Mouse (Mus musculus): ENCODE data around the gene Foxred2. TPM values are rescaled to one million over a fixed set of nuclear protein-coding genes. Genes with fewer than 3 reads are reported as not detected.
A peak's percentile ranks its signal among the peaks of the same experiment; 100 is the strongest.

Gene Foxred2
- polyA plus RNA-seq, 1 experiment from 2014 or later: 7.5 TPM

GRCm38 (mm10) chr15:77969940-77970469 is 13.5 kb upstream of the Foxred2 start:
- 4% methylated on average over 15 of the region's 15 CpGs for WGBS
- Histone ChIP-seq H3K27me3 (0 out of 2 replicates have a peak, but pooled peaks cover 3% of the 10 kb centered on the region), H3K4me3 (replicated peaks) (peak overlapping the region; percentile 92), H3K27ac (peak overlapping the region; percentile 99), H3K4me2 (peak overlapping the region; percentile 95), H3K4me1 (peaks cover 23% of the 10 kb centered on the region), H3K9me3 (no peaks in the 10 kb centered on the region), H3K9ac (peak overlapping the region; percentile 97), H3K36me3 (replicated peaks) (peaks cover 38% of the 10 kb centered on the region)
- peak; percentile 18; the same call in 1 of the 2 replicates for ATAC-seq (ENCODE audit: low FRiP score)

- Histone ChIP-seq H3K9ac (no peak overlapping the region), H3K9me3 (no peaks in the 10 kb centered on the region), H3K27me3 (no peaks in the 10 kb centered on the region), H3K4me3 (replicated peaks) (no peak overlapping the region), H3K4me2 (no peak overlapping the region), H3K27ac (no peak overlapping the region), H3K4me1 (peaks cover 15% of the 10 kb centered on the region), H3K36me3 (replicated peaks) (peaks cover 86% of the 10 kb centered on the region)
- WGBS: 86% methylated on average over 9 of the region's 9 CpGs
- no peak for ATAC-seq (ENCODE audit: low FRiP score)
Observed at GRCm38 (mm10) chr15:77965117-77965528, 8.6 kb upstream of the Foxred2 start.

- 0 out of 2 replicates have a peak, but pooled peaks cover 5% of the 10 kb centered on the region for H3K27me3 ChIP-seq
- H3K36me3 ChIP-seq (replicated peaks): peaks cover 95% of the 10 kb centered on the region
- H3K27ac ChIP-seq: no peak overlapping the region
- no peaks in the 10 kb centered on the region for H3K9me3 ChIP-seq
- H3K4me3 ChIP-seq (replicated peaks): no peak overlapping the region
- H3K4me1 ChIP-seq: peaks cover under 1% of the 10 kb centered on the region; the same call in 1 of the 2 replicates
- H3K4me2 ChIP-seq: no peak overlapping the region
- no peak for ATAC-seq (ENCODE audit: low FRiP score)
- WGBS: 96% methylated on average over 5 of the region's 5 CpGs
- H3K9ac ChIP-seq: no peak overlapping the region
Observed at GRCm38 (mm10) chr15:77962447-77962846, 5.9 kb upstream of the Foxred2 start.

- no peak overlapping the region for H3K27ac ChIP-seq
- no peaks in the 10 kb centered on the region for H3K9me3 ChIP-seq
- WGBS: 91% methylated on average over 6 of the region's 6 CpGs
- H3K4me2 ChIP-seq: no peak overlapping the region
- peaks cover 77% of the 10 kb centered on the region for H3K36me3 ChIP-seq (replicated peaks)
- ATAC-seq (ENCODE audit: low FRiP score): no peak
- H3K4me1 ChIP-seq: peaks cover 17% of the 10 kb centered on the region
- peaks cover 8% of the 10 kb centered on the region; the same call in 1 of the 2 replicates for H3K27me3 ChIP-seq
- H3K9ac ChIP-seq: no peak overlapping the region
- no peak overlapping the region for H3K4me3 ChIP-seq (replicated peaks)
Observed at GRCm38 (mm10) chr15:77960693-77961092, 4.2 kb upstream of the Foxred2 start.

- Histone ChIP-seq H3K4me2 (no peak overlapping the region), H3K9ac (no peak overlapping the region), H3K27me3 (peaks cover 14% of the 10 kb centered on the region), H3K4me3 (replicated peaks) (no peak overlapping the region), H3K9me3 (no peaks in the 10 kb centered on the region), H3K27ac (no peak overlapping the region), H3K36me3 (replicated peaks) (peaks cover 51% of the 10 kb centered on the region), H3K4me1 (peaks cover 24% of the 10 kb centered on the region)
- ATAC-seq (ENCODE audit: low FRiP score): no peak
- whole genome bisulfite sequencing: 68% methylated on average over 3 of the region's 3 CpGs
Observed at GRCm38 (mm10) chr15:77958071-77958470, 1.5 kb upstream of the Foxred2 start.

- Histone ChIP-seq H3K36me3 (replicated peaks) (peaks cover 50% of the 10 kb centered on the region), H3K9me3 (no peaks in the 10 kb centered on the region), H3K4me1 (peaks cover 24% of the 10 kb centered on the region), H3K9ac (no peak overlapping the region), H3K4me2 (no peak overlapping the region), H3K27ac (no peak overlapping the region), H3K27me3 (peaks cover 14% of the 10 kb centered on the region), H3K4me3 (replicated peaks) (no peak overlapping the region)
- 51% methylated on average over 5 of the region's 5 CpGs for WGBS
- ATAC-seq (ENCODE audit: low FRiP score): no peak
Observed at GRCm38 (mm10) chr15:77957625-77958024, 1.1 kb upstream of the Foxred2 start.

- Histone ChIP-seq H3K4me1 (peaks cover 24% of the 10 kb centered on the region), H3K27ac (no peak overlapping the region; the same call in 1 of the 2 replicates), H3K4me2 (peak overlapping the region; percentile 79), H3K9ac (peak overlapping the region; percentile 51), H3K27me3 (peaks cover 14% of the 10 kb centered on the region), H3K9me3 (no peaks in the 10 kb centered on the region), H3K4me3 (replicated peaks) (peak overlapping the region; percentile 60), H3K36me3 (replicated peaks) (peaks cover 45% of the 10 kb centered on the region)
- peak; percentile 61 for ATAC-seq (ENCODE audit: low FRiP score)
- 11% methylated on average over 52 of the region's 52 CpGs for WGBS
Observed at GRCm38 (mm10) chr15:77955440-77956403, 800 bp downstream of the Foxred2 start.

GRCm38 (mm10) chr15:77954362-77954761 is 2.2 kb downstream of the Foxred2 start:
- Histone ChIP-seq H3K27ac (no peak overlapping the region), H3K27me3 (peaks cover 14% of the 10 kb centered on the region), H3K4me3 (replicated peaks) (no peak overlapping the region), H3K36me3 (replicated peaks) (peaks cover 31% of the 10 kb centered on the region), H3K4me1 (peaks cover 24% of the 10 kb centered on the region), H3K4me2 (no peak overlapping the region), H3K9ac (no peak overlapping the region), H3K9me3 (no peaks in the 10 kb centered on the region)
- WGBS: 86% methylated on average over 2 of the region's 2 CpGs
- no peak for ATAC-seq (ENCODE audit: low FRiP score)

- ATAC-seq (ENCODE audit: low FRiP score): no peak
- 90% methylated on average over 3 of the region's 3 CpGs for WGBS
- no peak overlapping the region for H3K27ac ChIP-seq
- peaks cover 11% of the 10 kb centered on the region for H3K27me3 ChIP-seq
- peaks cover 24% of the 10 kb centered on the region for H3K4me1 ChIP-seq
- no peak overlapping the region for H3K4me3 ChIP-seq (replicated peaks)
- no peak overlapping the region for H3K4me2 ChIP-seq
- H3K36me3 ChIP-seq (replicated peaks): 0 out of 2 replicates have a peak, but pooled peaks cover 17% of the 10 kb centered on the region
- H3K9me3 ChIP-seq: no peaks in the 10 kb centered on the region
- no peak overlapping the region for H3K9ac ChIP-seq
Observed at GRCm38 (mm10) chr15:77952921-77953320, 3.6 kb downstream of the Foxred2 start.

GRCm38 (mm10) chr15:77949061-77949460 is 7.5 kb downstream of the Foxred2 start:
- Histone ChIP-seq H3K4me1 (no peaks in the 10 kb centered on the region), H3K36me3 (replicated peaks) (peaks cover 46% of the 10 kb centered on the region), H3K4me3 (replicated peaks) (no peak overlapping the region), H3K27me3 (no peaks in the 10 kb centered on the region), H3K4me2 (no peak overlapping the region), H3K9ac (no peak overlapping the region), H3K9me3 (no peaks in the 10 kb centered on the region), H3K27ac (no peak overlapping the region)
- ATAC-seq (ENCODE audit: low FRiP score): no peak
- WGBS: 92% methylated on average over 7 of the region's 7 CpGs

GRCm38 (mm10) chr15:77945711-77946110 is 10.8 kb downstream of the Foxred2 start:
- no peaks in the 10 kb centered on the region for H3K4me1 ChIP-seq
- H3K4me3 ChIP-seq (replicated peaks): no peak overlapping the region
- no peak overlapping the region for H3K9ac ChIP-seq
- H3K9me3 ChIP-seq: no peaks in the 10 kb centered on the region
- ATAC-seq (ENCODE audit: low FRiP score): no peak
- H3K27me3 ChIP-seq: no peaks in the 10 kb centered on the region
- H3K4me2 ChIP-seq: no peak overlapping the region
- WGBS: 87% methylated on average over 4 of the region's 4 CpGs
- H3K27ac ChIP-seq: no peak overlapping the region
- peaks cover 53% of the 10 kb centered on the region for H3K36me3 ChIP-seq (replicated peaks)

- ATAC-seq (ENCODE audit: low FRiP score): no peak
- peaks cover 44% of the 10 kb centered on the region for H3K36me3 ChIP-seq (replicated peaks)
- WGBS: 79% methylated on average over 3 of the region's 3 CpGs
Observed at GRCm38 (mm10) chr15:77941563-77941962, 15.0 kb downstream of the Foxred2 start.

More at GRCm38 (mm10) chr15:77941563-77941962, 15.0 kb downstream of the Foxred2 start:
- Histone ChIP-seq H3K27ac (no peak overlapping the region), H3K9me3 (no peaks in the 10 kb centered on the region), H3K4me1 (no peaks in the 10 kb centered on the region), H3K4me2 (no peak overlapping the region), H3K9ac (no peak overlapping the region), H3K4me3 (replicated peaks) (no peak overlapping the region), H3K27me3 (no peaks in the 10 kb centered on the region)
